Mouse (Mus musculus): ENCODE results near the gene Grm7.

The Grm7 gene

DNA sequence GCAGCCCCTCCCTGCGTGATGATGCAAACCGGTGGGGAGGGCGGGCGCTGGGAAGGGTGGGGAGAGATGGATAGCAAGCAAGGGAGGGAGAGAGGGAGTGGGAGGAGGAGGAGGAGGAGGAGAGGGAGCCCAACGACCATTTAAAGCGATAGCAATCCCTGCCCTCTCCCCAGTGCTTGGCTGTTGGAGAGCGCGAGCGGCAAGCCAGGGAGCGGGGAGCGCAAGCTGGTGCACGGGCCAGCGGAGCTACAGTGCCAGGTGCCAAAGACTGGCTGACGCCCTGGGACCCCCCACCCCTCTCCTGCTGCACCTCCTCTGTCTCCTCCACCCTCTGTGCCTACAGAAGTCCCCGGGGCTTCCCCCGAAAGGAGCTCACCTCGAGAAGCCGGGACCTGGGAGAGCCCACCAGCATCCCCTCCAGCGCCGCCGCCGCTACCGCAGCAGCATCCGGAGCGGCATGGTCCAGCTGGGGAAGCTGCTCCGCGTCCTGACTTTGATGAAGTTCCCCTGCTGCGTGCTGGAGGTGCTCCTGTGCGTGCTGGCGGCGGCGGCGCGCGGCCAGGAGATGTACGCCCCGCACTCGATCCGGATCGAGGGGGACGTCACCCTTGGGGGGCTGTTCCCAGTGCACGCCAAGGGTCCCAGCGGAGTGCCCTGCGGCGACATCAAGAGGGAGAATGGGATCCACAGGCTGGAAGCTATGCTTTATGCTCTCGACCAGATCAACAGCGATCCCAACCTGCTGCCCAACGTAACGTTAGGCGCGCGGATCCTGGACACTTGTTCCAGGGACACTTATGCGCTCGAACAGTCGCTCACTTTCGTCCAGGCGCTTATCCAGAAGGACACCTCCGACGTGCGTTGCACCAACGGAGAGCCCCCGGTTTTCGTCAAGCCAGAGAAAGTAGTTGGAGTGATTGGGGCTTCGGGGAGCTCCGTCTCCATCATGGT is at the start of gene Grm7:
Gene Grm7 (plus strand): TSS at position 171 of the 951 bp plus-strand sequence.
- DNase-seq, result peak; percentile 59

DNA sequence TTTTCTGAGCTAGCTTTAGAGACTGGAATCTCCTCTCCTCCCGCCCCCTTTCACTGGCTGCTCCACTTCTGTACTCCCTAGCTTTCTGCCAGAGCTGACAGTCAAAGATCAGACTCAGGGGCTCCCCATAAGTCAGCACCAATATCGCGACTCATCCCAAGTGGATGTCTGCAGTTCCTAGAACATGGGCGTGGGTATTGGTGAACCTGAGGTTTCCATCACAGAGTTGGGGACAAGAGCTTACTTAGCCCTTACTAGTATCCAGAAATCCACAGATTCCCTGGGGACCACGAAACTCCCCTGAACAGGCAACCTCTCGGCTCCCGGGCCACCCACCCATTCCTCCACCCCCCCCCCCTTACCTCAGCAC is 355 bp upstream of the Grm7 start:
- DNase-seq, result no peak

DNA sequence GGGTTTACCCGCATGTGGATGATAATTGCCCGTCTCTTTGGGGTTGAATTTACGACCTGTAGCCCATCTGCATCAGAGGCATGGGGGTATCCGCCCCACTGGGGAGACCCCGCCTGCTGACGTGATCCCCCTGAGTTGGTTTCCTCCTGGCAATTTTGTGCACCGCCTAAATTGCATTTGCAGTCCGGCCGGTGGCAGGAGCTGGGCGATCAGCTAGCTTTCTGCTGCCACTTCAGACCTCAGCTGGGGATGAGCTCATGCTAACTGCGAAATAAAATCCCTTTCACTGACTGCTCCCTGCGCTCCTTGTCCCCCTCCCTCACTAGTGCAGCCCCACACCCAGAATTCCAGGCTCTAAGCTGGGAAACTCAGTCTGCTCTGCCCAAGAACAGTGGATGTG is 1.5 kb downstream of the Grm7 start:
- peak; percentile 37 for DNase-seq

DNA sequence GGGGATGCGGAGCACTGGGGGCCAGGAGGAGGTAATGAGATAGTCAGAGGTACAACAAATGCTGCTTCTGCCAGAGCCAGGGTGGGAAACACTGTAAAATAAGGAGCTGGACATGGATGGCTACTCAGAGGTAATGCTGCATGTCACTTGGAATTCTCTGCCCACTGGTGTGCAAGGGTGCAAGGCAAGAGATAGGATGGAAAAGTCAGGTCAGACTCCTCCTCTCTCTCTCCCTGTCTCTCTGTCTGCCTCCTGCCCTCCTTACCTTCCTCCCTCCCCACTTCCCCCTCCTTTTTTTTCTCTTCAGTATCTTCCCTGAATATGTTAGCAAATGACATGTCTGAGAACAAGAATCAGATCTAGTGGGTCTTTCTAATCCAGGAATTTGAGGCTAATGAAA is 3.8 kb downstream of the Grm7 start:
- no peak for DNase-seq

DNA sequence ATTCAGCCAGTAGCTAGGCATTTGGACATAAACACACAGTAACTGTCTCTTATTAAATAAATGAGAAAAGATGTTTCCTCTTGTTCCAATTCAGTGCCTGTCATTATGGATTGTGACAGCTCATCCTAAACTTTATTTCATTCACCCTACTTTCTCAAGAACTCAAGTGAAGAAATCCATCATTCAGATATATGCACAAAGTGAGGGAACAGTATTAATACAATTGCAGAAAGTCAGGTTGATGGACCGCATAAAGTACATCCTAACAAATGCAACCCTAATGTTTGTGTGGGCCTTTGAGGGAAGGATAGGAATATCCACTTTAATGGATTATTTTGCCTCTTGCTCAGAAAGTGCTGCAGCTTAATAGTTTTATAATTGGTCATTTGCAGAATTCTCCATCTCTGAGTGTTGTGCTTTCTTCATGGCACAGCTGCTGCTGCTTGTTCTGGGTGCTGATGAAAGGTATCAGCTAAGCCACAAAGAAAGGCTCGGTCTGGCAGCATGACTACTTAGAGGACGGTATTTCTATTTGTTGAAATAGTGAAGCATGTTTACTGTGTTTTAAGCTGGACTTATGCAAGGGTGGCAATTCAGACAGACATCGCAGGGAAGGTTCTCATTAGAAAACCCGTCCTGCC is 8.1 kb downstream of the Grm7 start:
- DNase-seq, result no peak

DNA sequence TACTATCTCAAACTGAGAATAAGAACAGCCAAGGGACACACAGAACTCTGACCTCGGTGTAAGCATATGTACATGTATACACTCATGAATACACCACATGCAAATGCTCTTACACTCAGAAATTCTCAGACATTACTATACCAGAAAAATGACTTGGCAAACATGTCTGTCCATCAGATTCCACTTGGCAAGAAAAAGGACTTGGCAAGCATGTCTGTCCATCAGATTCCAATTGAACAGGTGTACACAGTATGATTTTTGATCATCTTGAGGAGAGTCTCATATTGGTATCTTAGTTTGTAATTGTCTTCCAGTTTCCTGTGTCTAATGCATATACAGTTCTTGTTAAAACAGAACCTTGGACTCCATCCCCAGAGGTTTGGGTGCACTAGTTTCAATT is 19.1 kb downstream of the Grm7 start:
- no peak for DNase-seq

DNA sequence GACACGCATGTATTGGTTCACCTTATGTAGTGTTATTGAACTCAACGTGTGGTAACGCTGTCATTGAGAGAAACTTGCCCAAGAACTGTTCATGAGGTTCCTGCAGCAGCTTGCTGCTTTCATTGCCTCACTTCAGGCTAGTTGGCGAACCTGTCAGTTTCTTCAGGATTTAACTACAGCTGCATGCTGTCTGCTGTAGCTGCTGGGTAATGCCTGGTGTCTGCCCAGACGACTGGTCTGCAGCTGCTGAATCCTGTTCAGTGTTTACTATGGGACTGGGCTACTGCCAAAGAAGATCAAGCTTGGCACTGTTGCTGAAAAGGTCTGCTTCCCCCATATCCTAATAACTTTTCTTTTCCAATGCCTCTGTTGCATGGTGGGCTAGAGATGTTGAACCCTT is 23.1 kb downstream of the Grm7 start:
- DNase-seq, result no peak

DNA sequence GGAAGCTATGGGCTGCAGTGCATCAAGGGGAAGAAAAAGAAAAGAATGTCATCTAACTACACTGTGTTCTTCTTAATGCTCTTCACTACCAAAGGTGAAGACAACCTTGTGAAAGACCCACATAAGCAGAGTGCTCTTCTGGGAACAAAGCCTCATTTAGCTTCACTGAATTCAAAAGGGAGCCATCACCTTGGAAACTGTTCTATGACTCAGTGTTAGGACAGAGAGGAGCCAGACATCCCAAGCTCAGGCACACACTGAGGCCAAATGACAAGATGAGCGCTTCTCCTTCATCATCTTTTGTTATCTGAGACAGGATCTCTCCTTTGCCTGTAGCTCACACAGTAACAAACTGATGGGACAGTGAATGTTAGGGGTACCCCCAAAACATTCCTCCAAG is 45.6 kb downstream of the Grm7 start:
- no peak for DNase-seq

DNA sequence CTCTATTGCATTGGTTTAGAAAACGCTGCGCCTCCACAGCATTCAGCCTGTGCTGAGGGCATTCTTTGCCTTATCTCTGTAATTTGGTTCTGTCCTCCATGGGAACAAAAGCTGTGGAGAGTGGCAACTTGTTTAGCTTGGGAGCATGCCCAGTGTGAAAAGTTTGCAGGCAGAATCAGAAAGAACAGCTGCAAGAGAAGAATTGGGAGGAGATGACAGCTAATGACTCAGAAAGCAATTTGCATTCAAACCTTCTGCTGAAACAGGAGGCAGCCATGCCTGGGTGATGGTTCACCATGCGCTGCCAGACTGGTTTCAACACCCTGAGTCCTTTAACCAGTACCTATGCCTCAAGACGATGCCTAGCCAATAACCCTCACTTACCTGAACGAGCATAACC is 64.4 kb downstream of the Grm7 start:
- DNase-seq, result peak; percentile 4

DNA sequence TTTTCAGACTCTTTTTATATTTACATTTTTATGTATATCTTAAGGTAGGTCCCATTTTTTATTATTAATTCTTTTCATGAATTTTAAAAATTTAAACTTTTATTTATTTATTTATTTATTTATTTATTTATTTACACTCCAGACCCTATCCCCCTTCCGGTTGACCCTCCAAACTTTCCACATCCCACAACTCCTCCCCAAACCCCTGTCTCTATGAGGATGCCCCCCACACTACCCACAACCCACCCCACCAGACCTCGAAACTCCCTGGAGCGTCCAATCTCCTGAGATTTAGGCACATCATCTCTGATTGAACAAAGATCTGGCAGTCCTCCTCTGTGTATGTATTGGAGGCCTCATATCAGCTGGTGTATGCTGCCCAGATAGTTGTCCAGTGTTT is 69.6 kb downstream of the Grm7 start:
- no peak for DNase-seq

DNA sequence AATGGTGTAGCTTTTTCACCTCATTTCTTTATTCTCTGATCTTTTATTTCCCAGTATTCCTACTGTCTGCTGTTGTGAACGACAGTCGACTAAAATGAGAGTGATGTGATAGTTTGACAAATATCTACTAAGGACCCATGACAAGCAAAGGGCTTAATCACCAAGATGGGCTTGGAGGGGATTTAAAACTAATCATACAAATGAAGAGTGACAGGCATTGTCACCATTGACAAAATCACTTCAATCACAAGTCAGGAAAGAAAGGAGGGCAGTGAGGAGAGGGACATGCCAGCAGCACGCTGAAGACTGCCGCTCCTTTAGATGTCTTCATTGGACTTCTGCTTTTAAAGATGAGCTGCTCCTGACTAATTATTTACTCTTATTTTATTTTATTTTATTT is 78.0 kb downstream of the Grm7 start:
- DNase-seq, result no peak

DNA sequence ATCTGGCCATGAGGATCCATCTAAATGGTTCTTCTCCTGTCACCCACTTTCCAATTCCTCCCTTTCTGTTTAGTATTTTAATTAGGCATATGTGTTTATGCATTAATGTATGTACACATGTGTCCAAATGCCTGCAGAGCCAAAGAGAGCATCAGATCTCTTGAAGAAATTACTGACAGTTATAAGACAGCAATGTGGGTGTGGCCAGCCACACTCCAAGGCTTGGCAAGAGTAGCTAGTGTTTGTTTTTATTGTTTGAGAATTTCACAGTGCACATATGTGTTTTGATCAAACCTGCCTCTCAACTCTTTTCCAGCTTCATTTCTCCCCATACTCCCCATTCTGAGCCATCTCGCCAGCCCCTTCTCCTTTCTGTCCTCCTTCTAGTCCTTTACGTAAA is 88.5 kb downstream of the Grm7 start:
- no peak for DNase-seq

DNA sequence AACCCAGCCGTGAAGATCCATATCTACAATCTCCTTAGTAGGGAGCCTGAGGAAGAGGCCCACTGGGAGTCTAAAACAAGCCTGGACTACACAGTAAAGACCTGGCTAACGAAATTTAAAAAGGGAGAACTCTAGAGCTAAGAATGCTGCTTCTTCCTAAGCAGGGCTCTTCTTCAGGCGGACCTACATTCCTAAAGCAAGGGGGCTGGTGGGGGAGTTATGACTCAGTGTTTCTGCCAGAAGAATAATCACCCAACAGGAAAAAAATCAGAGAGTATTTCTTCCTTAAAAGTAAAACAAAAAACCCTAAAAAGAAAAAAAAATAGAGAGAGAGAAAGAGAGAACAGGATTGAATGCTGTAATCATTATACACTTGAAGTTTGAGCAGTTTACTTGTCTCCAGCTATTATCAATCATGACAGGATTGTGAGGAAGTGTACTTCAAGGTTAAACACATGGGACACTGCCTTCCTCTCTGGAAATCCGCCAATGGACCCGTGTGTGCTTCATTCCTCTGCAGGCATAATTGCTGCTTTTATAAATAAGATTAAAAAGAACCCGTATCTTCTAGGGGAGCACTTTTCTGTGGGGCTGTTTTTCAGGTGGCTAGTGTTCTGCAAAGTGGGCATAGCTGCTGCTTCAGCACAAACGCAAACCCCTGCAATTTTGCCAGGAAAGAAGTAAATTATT is 98.7 kb downstream of the Grm7 start:
- no peak for DNase-seq

DNA sequence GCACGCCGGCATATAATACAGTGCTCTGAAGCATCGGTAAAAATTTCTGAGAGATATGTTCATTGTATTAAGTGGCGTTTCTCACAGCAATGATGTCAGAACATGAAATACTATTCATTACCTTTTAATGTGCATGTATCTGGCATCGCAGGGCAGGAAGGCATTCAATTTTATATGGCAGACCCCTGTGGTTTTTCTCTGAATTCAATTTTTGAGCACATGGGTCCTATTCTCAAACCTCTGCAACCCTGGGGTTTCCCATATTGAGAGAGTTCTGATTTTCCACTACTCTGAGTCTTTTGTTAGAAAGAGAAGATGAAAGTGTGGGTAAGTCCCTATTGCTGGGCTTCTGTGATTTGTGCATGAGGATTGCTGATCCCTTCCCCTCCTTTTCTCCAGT is 110.5 kb downstream of the Grm7 start:
- no peak for DNase-seq

DNA sequence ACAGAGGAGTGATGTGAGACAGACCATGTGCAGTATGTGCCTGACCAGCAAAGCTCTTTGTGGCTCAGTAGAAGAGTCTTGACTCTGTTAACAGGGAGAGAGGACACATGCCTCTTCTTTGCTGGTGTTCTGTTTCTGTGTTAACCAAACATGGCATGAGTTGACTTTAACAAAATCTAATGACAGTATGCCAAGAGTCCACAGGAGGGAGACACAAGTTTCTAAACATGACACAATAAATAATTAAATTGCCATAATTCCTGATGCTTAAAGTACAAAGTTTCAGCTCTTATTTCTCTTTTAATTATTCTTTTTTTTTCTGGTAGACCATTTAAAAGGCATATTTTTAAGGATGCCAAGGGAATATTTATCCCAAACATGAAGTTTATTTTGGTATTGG is 124.2 kb downstream of the Grm7 start:
- DNase-seq, result no peak

DNA sequence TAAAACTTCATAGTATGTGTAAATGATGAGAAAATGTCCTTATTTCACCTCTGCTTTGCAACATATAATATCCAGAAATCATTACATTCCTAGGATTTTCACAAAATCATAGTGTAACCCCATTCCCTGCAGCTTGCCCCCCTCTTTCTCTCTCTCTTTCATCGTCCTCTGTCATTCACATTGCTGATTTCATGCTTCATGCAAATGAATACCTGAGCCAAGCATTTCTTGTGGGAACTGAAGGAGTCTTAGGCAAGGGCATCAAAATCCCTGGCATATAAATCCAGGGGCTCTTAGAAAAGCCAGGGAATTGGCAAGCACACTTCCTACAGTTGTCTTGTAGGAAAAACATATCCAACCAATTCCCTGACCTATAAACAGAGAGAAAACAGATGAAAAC is 127.3 kb downstream of the Grm7 start:
- DNase-seq, result no peak

DNA sequence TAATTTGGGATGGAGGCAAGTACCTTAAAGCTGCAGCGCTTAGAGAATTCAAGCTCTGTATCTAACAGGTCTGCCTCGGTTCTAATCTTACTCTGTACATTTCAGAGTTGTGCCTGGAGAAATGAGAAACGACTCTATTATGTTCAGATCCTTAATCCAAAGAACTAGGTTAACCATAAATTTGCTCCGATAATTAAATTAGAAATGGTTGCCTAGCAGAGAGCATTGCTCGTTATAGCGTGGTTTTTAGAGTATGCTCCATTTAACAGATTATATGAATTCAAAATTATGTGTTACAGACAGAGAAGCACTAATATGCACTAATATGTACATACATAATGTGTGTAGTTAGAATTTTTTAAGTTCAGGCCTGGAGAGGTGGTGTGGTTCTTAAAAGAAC is 130.7 kb downstream of the Grm7 start:
- DNase-seq, result no peak

DNA sequence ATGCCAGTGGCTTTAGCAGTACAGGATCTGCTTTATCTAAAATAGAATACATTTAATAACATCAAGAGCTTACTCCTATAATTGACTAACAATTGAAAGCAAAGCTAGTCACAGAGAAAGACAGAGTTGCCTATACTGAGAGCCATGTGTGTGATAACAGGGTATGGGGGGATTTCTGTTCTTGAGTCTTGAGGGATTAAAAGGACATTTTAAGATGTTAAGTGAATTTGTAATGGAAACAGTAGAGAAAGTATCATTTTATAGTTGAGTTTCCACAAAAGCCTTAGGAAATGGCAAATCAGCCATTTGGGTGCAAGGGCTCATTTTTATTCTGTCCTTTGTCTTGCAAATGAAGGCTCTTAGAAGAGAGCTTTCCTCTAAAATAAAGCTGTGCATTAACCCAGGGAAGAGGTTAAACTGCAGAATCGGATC is 140.1 kb downstream of the Grm7 start:
- no peak for DNase-seq

DNA sequence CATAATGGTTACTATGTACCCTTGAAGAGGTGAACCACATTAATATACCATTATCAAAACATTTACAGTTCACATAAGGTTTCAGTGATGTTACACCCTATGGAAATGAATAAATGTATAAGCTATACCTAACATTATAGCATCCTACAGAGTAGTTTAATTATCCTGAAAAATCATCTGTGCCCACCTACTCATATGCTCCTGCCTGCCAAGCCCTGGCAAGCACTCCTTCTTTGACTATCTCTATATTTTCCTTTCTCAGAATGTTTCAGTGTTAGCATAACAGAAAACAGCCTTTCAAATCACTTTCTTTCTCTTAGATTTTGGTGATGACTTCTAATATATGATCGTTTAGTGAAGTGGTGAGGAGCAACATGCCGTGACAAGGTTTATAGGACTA is 147.3 kb downstream of the Grm7 start:
- peak; percentile 8 for DNase-seq

DNA sequence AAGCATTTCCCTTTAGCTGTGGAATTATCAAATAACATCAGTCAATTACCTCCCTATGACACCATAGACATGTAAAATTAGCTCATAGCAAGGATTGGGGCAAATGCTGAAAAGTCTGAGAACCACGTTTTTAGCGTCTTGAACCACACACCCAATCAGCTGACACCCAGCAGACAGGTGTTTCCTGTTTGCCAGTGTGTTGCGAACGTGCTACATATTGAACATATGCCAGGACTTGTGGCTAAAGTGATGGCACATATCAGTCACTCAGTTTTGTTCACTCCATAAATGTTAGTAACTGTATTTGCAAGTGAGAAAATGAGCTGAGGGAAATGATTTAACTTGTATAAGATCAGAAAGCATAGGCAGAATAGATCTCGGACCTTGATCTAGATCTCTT is 162.1 kb downstream of the Grm7 start:
- no peak for DNase-seq

DNA sequence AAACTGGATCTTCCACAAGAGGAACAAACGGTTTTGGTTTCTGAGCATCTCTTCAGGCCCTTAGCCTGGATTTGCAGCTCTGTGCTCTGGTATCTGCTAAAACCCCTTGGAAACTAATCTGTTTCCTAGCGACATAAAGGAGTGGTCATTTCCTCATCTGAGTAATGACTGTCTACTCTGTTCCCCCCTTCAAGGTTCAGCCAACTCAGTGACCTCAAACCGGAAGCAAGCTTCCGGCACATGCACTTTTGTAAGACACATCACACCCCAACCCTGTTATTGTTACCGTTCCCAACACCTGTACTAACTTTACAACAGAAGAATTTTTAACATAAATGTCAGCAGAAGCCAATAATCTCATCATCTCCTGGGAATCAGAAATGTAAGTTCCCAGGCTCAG is 166.8 kb downstream of the Grm7 start:
- DNase-seq, result no peak

DNA sequence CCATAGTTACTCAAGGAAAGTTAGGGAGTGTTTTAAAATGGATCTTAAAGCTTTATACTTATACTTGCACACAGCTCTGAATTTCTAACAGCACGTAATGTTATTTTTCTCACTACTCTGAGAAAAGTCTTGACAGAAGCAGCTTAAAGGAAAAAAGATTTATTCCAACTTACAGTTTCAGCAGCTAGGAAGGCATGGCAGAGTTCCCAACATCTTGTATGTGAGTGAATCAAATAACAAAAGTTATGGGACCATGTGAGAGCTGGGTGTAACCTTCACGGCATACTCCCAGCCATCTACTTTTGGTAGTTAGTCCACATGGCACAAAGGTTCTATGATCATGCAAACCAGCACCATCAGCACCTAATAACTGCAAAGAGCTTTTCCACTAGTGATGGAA is 172.9 kb downstream of the Grm7 start:
- peak; percentile 11 for DNase-seq

DNA sequence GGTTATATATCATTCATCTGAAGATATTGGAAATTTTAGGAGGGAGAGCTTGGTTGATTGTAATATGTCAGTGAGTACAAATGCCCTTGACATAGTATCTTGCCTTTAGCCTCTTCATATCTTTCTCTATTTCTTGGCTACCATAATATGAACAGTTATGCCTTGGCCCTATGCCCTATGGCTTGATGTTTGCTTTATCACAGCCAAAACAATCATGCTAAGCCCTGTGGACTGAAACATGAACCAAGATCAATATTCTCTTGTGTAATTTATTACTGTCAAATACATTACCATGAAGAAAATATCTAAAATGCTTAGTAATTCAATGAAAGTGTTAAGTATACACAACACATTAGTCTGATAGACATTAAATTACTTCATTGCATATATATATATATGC is 222.9 kb downstream of the Grm7 start:
- no peak for DNase-seq

DNA sequence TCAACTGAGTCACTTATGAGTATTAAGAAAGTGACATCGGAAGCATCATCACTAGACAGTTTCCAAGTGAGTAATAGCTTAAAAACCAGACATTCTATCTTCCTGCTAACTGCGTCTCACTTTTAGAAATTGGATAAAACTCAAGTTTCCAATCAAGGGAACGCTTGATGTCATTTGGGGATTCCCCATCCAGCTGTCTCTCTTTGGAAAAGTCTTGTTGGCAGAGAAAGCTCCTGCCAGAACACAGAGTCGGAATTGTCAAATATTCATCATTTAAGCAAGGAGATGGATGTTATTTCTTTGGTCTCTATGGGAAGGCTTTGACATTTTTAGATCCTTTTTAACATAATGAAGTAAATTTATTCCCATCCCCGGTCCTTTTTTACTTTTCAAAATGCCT is 336.6 kb downstream of the Grm7 start:
- DNase-seq, result no peak
